In the genomic region with DNA sequence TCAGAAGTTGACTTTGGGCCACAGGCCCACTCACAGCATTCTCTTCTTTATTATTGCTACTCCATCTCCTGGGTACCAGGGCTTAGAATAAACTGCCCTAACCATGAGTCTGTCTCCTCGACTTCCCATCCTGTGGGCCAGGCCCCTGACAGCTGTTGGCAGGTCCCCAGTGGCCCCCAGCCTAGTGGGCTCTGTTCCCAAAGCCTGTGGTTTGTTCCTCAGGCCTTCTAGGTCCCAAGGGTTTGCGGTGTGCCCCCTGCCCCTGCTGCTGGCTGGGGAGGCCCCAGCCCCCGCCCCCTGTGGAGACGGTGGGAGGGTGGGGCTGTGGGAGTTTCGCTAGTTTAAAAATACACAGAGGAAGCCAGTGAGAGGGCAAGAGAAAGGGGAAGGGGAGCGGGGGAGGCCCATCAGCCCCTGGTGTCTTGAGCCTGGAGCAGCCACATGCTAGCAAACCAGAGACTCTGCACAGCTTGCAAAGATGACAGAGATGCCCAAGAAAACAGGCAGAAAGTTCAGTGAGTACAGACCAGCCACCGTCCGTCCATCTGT, we compare ENCODE assay signal across 8 mouse cellular contexts. TPM values are rescaled to one million over a fixed set of nuclear protein-coding genes. Genes with fewer than 3 reads are reported as not detected.
DNase-seq lines count a peak whose midpoint lies in the region; ATAC-seq and TF ChIP-seq lines count a peak whose summit lies in the region.

TSS of gene Sh2d3c (plus strand) at position 375 of the 549 bp plus-strand sequence.

- H3K4me3 ChIP-seq in heart, embryonic 15.5 days = peak within 1 kb of the TSS; percentile 34

- peak within 1 kb of the TSS; percentile 53 for H3K4me2 ChIP-seq in heart, embryonic 15.5 days

- H3K4me1 ChIP-seq in heart, embryonic 15.5 days (replicated peaks) = peaks cover 15% of the 10 kb centered on the region

- no peak for TF ChIP-seq POLR2A in brain, embryonic 14.5 days (IDR thresholded peaks at IDR 0.05; ENCODE audit: borderline replicate concordance, extremely low read depth, insufficient read depth, insufficient read length, poor library complexity, severe bottlenecking)

- peak within 1 kb of the TSS; percentile 26 for H3K9ac ChIP-seq in heart, embryonic 15.5 days

- TF ChIP-seq CTCF in brain, embryonic 14.5 days (IDR thresholded peaks at IDR 0.05; ENCODE audit: borderline replicate concordance, extremely low read depth, insufficient read depth, insufficient read length) = no peak

- no peak; the same call in 1 of the 2 replicates for ATAC-seq in heart, embryonic 15.5 days (replicated peaks; ENCODE audit: insufficient number of reproducible peaks, insufficient read depth, low FRiP score, low read depth)

- H3K27me3 ChIP-seq in heart, embryonic 15.5 days = no peaks in the 10 kb centered on the region

- WGBS in heart, embryonic 15.5 days = 29% methylated on average over 8 of the region's 8 CpGs

- no peak for DNase-seq in frontal cortex, adult 2 months (ENCODE audit: extremely low spot score in 1 of 2, low spot score in 1 of 2)
- DNase-seq in frontal cortex, postnatal 14 days (ENCODE audit: low spot score in 2 of 2) = no peak
- no peak for DNase-seq in brain, embryonic 14.5 days (ENCODE audit: low read depth)
- no peak for DNase-seq in layer of hippocampus, adult 8-10 months (ENCODE audit: low spot score in 2 of 2)
- peak; percentile 72 for DNase-seq in lung, postnatal 10 days
- DNase-seq in spleen, postnatal 36 days (ENCODE audit: low spot score in 2 of 2) = peak; percentile 82 to 84
- DNase-seq in cerebellum, adult 9-10 months = no peak

- no peaks in the 10 kb centered on the region for H3K9me3 ChIP-seq in heart, embryonic 15.5 days (replicated peaks)

- H3K36me3 ChIP-seq in heart, embryonic 15.5 days = no peaks in the 10 kb centered on the region

- H3K27ac ChIP-seq in heart, embryonic 15.5 days = peak within 1 kb of the TSS; percentile 39

RNA-seq across cellular contexts. Expression of gene Sh2d3c, which starts in this region (rescaled TPM):
- 28.1 and 28.6 TPM in 2 replicates for polyA plus RNA-seq in frontal cortex, adult 2 months (2012; rRNA removed)
- 47.8 and 60.6 TPM in 2 replicates for polyA plus RNA-seq in brain, embryonic 14.5 days (2012; rRNA removed)
- 25.7 and 33.4 TPM in 2 replicates for polyA plus RNA-seq in heart, embryonic 15.5 days (2015; fragmentation: Nextera tagmentation; extraction: Ambion mirVana)
- 10 to 100 TPM; 18.5 to 23.8 (median 21.0) TPM for total RNA-seq in layer of hippocampus, adult 8-10 months (2022)

Comparison
In these comparisons a context has a peak if more than half of its experiments do, and no peak if none do; other contexts are left out.
1. DNase-seq: peak in lung, postnatal 10 days (single experiment) and spleen, postnatal 36 days (2 of 2); none in frontal cortex, adult 2 months (0 of 2), frontal cortex, postnatal 14 days (0 of 2), brain, embryonic 14.5 days (single experiment), layer of hippocampus, adult 8-10 months (0 of 2) and cerebellum, adult 9-10 months (single experiment).